Mouse (Mus musculus): ENCODE measurements at regions not wholly inside any gene's neighbourhood (a gene's known extent, or its start where the extent isn't known, plus 50 kb on each side); places are given as distances from the start of the nearest gene placed in this dataset.

GRCm38 (mm10) chr16:95904531-95905165 lies 86.1 kb downstream of the Psmg1 start:
- H3K4me2 ChIP-seq, result no peak overlapping the region
- H3K9me3 ChIP-seq, result no peaks in the 10 kb centered on the region
- H3K27me3 ChIP-seq (replicated peaks), result no peaks in the 10 kb centered on the region
- H3K4me3 ChIP-seq, result no peak overlapping the region
- no peak overlapping the region for H3K9ac ChIP-seq
- H3K36me3 ChIP-seq, result no peaks in the 10 kb centered on the region
- 70% methylated on average over 6 of the region's 6 CpGs for WGBS
- H3K4me1 ChIP-seq, result no peaks in the 10 kb centered on the region
- no peak overlapping the region for H3K27ac ChIP-seq (replicated peaks)
- ATAC-seq (ENCODE audit: extremely low read depth, insufficient number of reproducible peaks, low FRiP score, low TSS enrichment), result no peak

GRCm38 (mm10) chr16:95903383-95903913 lies 87.3 kb downstream of the Psmg1 start:
- ATAC-seq (ENCODE audit: extremely low read depth, insufficient number of reproducible peaks, low FRiP score, low TSS enrichment), result no peak
- Histone ChIP-seq H3K27ac (replicated peaks) (no peak overlapping the region), H3K4me2 (no peak overlapping the region)

GRCm38 (mm10) chr16:95902177-95902576 lies 88.6 kb downstream of the Psmg1 start:
- Histone ChIP-seq H3K4me1 (0 out of 2 replicates have a peak, but pooled peaks cover 4% of the 10 kb centered on the region), H3K4me3 (no peak overlapping the region), H3K9ac (no peak overlapping the region), H3K36me3 (no peaks in the 10 kb centered on the region), H3K27me3 (replicated peaks) (no peaks in the 10 kb centered on the region), H3K4me2 (no peak overlapping the region), H3K9me3 (no peaks in the 10 kb centered on the region), H3K27ac (replicated peaks) (no peak overlapping the region)
- no peak for ATAC-seq (ENCODE audit: extremely low read depth, insufficient number of reproducible peaks, low FRiP score, low TSS enrichment)
- WGBS, result 66% methylated on average over 1 of the region's 1 CpGs

More at GRCm38 (mm10) chr16:95903383-95903913, 87.3 kb downstream of the Psmg1 start:
- WGBS, result 45% methylated on average over 3 of the region's 3 CpGs
- no peak overlapping the region for H3K4me3 ChIP-seq
- H3K4me1 ChIP-seq, result 0 out of 2 replicates have a peak, but pooled peaks cover under 1% of the 10 kb centered on the region
- H3K9me3 ChIP-seq, result no peaks in the 10 kb centered on the region
- H3K9ac ChIP-seq, result no peak overlapping the region
- H3K27me3 ChIP-seq (replicated peaks), result no peaks in the 10 kb centered on the region
- H3K36me3 ChIP-seq, result no peaks in the 10 kb centered on the region

GRCm38 (mm10) chr16:95901388-95901787 lies 89.4 kb downstream of the Psmg1 start:
- H3K27ac ChIP-seq (replicated peaks), result no peak overlapping the region
- no peaks in the 10 kb centered on the region for H3K27me3 ChIP-seq (replicated peaks)
- H3K4me2 ChIP-seq, result no peak overlapping the region
- ATAC-seq (ENCODE audit: extremely low read depth, insufficient number of reproducible peaks, low FRiP score, low TSS enrichment), result no peak
- H3K36me3 ChIP-seq, result no peaks in the 10 kb centered on the region
- no peak overlapping the region for H3K9ac ChIP-seq
- 0 out of 2 replicates have a peak, but pooled peaks cover 4% of the 10 kb centered on the region for H3K4me1 ChIP-seq
- no peaks in the 10 kb centered on the region for H3K9me3 ChIP-seq
- WGBS, result 63% methylated on average over 9 of the region's 9 CpGs
- no peak overlapping the region for H3K4me3 ChIP-seq

GRCm38 (mm10) chr16:95900181-95900580 lies 90.6 kb downstream of the Psmg1 start:
- 0 out of 2 replicates have a peak, but pooled peaks cover 4% of the 10 kb centered on the region for H3K4me1 ChIP-seq
- H3K27ac ChIP-seq (replicated peaks), result no peak overlapping the region
- H3K4me3 ChIP-seq, result no peak overlapping the region
- H3K27me3 ChIP-seq (replicated peaks), result no peaks in the 10 kb centered on the region
- H3K4me2 ChIP-seq, result no peak overlapping the region
- WGBS, result 53% methylated on average over 9 of the region's 9 CpGs
- no peak for ATAC-seq (ENCODE audit: extremely low read depth, insufficient number of reproducible peaks, low FRiP score, low TSS enrichment)
- no peaks in the 10 kb centered on the region for H3K36me3 ChIP-seq
- no peak overlapping the region for H3K9ac ChIP-seq
- H3K9me3 ChIP-seq, result no peaks in the 10 kb centered on the region

- Histone ChIP-seq H3K9me3 (no peaks in the 10 kb centered on the region), H3K4me1 (0 out of 2 replicates have a peak, but pooled peaks cover 4% of the 10 kb centered on the region), H3K36me3 (no peaks in the 10 kb centered on the region), H3K9ac (no peak overlapping the region), H3K4me3 (no peak overlapping the region), H3K4me2 (no peak overlapping the region), H3K27ac (replicated peaks) (no peak overlapping the region), H3K27me3 (replicated peaks) (no peaks in the 10 kb centered on the region)
- ATAC-seq (ENCODE audit: extremely low read depth, insufficient number of reproducible peaks, low FRiP score, low TSS enrichment), result no peak
- 71% methylated on average over 3 of the region's 3 CpGs for WGBS
Observed at GRCm38 (mm10) chr16:95899672-95900071, 91.1 kb downstream of the Psmg1 start.

GRCm38 (mm10) chr16:95897843-95898242 lies 92.9 kb downstream of the Psmg1 start:
- Histone ChIP-seq H3K4me2 (no peak overlapping the region), H3K36me3 (no peaks in the 10 kb centered on the region), H3K27ac (replicated peaks) (no peak overlapping the region), H3K27me3 (replicated peaks) (no peaks in the 10 kb centered on the region), H3K9ac (no peak overlapping the region), H3K9me3 (no peaks in the 10 kb centered on the region), H3K4me1 (peaks cover 13% of the 10 kb centered on the region; the same call in 1 of the 2 replicates), H3K4me3 (no peak overlapping the region)
- 69% methylated on average over 7 of the region's 7 CpGs for WGBS
- ATAC-seq (ENCODE audit: extremely low read depth, insufficient number of reproducible peaks, low FRiP score, low TSS enrichment), result no peak

- Histone ChIP-seq H3K4me3 (no peak overlapping the region), H3K27ac (replicated peaks) (no peak overlapping the region), H3K9ac (no peak overlapping the region), H3K36me3 (no peaks in the 10 kb centered on the region), H3K4me2 (no peak overlapping the region), H3K9me3 (no peaks in the 10 kb centered on the region), H3K27me3 (replicated peaks) (no peaks in the 10 kb centered on the region), H3K4me1 (peaks cover 13% of the 10 kb centered on the region; the same call in 1 of the 2 replicates)
- WGBS, result 58% methylated on average over 6 of the region's 6 CpGs
- no peak for ATAC-seq (ENCODE audit: extremely low read depth, insufficient number of reproducible peaks, low FRiP score, low TSS enrichment)
Observed at GRCm38 (mm10) chr16:95896126-95896525, 94.6 kb downstream of the Psmg1 start.

GRCm38 (mm10) chr16:95893534-95894290 lies 97.0 kb downstream of the Psmg1 start:
- Histone ChIP-seq H3K4me2 (no peak overlapping the region), H3K4me3 (no peak overlapping the region), H3K27me3 (replicated peaks) (no peaks in the 10 kb centered on the region), H3K27ac (replicated peaks) (no peak overlapping the region), H3K9ac (no peak overlapping the region), H3K9me3 (no peaks in the 10 kb centered on the region), H3K36me3 (no peaks in the 10 kb centered on the region), H3K4me1 (peaks cover 13% of the 10 kb centered on the region; the same call in 1 of the 2 replicates)
- ATAC-seq (ENCODE audit: extremely low read depth, insufficient number of reproducible peaks, low FRiP score, low TSS enrichment), result no peak
- WGBS, result 55% methylated on average over 6 of the region's 6 CpGs

- Histone ChIP-seq H3K36me3 (no peaks in the 10 kb centered on the region), H3K9ac (no peak overlapping the region), H3K4me1 (peaks cover 8% of the 10 kb centered on the region; the same call in 1 of the 2 replicates), H3K9me3 (no peaks in the 10 kb centered on the region), H3K27ac (replicated peaks) (no peak overlapping the region), H3K4me2 (no peak overlapping the region), H3K27me3 (replicated peaks) (no peaks in the 10 kb centered on the region), H3K4me3 (no peak overlapping the region)
- WGBS, result 77% methylated on average over 3 of the region's 3 CpGs
- no peak for ATAC-seq (ENCODE audit: extremely low read depth, insufficient number of reproducible peaks, low FRiP score, low TSS enrichment)
Observed at GRCm38 (mm10) chr16:95892356-95892755, 98.4 kb downstream of the Psmg1 start.

- H3K4me2 ChIP-seq, result no peak overlapping the region
- no peak overlapping the region for H3K4me3 ChIP-seq
- H3K4me1 ChIP-seq, result no peaks in the 10 kb centered on the region
- no peaks in the 10 kb centered on the region for H3K9me3 ChIP-seq
- no peak overlapping the region for H3K9ac ChIP-seq
- H3K27ac ChIP-seq (replicated peaks), result no peak overlapping the region
- no peaks in the 10 kb centered on the region for H3K36me3 ChIP-seq
- 76% methylated on average over 1 of the region's 1 CpGs for WGBS
- ATAC-seq (ENCODE audit: extremely low read depth, insufficient number of reproducible peaks, low FRiP score, low TSS enrichment), result no peak
- H3K27me3 ChIP-seq (replicated peaks), result no peaks in the 10 kb centered on the region
Observed at GRCm38 (mm10) chr16:95886131-95886530, 104.6 kb downstream of the Psmg1 start.

Data from heart, embryonic 13.5 days (tissue).